Mouse (Mus musculus): ENCODE results near the gene Micall1.
A peak's percentile ranks its signal among the peaks of the same experiment; 100 is the strongest.

Micall1 gene

DNA sequence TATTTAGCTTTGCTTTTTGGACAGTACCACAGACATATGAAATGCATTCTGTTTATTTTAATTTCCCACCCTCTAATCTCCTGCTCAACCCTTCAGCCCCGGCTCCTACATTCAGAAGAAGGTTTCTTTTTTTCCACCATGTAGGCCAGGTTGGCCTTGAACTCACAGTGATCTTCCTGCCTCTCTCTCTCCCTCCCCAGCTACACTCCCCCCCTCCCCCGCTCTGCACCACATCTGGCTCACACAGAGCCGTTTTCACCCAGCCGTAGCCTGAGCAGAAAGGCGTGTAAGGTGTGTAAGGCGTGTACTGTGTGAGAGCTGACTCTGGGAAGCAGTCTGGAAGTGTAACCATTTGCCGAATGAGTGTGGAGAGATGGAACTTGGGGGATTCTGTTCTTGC, 20.6 kb downstream of the Micall1 start:
- DNase-seq (ENCODE audit: extremely low read depth, low read depth): no peak

DNA sequence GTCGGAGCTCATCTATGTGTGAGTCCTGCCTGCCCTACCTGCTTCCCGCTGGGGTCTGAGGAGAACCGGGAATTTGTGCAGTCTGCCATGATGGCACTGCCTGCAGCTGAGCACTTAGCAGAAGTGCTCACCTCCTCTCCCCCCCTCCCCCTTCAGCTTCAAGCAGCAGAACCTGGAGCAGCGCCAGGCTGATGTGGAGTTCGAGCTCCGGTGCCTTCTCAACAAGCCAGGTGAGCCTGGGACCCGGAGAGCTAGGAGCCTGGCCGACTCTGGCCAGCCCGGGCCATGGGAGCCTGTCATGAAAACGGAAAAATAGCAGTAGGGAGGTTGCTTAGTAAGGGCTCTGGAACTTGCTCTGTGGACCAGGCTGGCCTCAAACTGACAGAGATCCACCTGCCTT, 22.1 kb downstream of the Micall1 start:
- no peak for DNase-seq (ENCODE audit: extremely low read depth, low read depth)

DNA sequence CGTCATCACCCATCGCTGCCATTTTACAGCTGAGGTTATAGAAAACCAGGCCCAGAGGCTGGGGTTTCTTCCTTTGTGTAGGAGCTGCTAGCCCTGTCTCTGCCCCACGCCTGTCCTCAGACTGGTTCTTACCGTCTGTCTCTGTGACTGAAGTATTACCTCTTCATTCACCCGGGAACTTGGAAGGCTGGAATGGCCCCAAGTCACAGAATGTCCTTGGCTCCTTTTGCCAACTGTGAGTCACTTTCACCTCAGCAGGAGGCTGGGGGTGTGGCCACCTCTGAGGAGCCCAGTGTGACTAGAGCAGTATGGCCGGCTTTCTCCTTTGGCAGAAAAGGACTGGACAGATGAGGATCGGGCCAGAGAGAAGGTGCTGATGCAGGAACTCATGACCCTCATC, 22.7 kb downstream of the Micall1 start:
- no peak for DNase-seq (ENCODE audit: extremely low read depth, low read depth)

DNA sequence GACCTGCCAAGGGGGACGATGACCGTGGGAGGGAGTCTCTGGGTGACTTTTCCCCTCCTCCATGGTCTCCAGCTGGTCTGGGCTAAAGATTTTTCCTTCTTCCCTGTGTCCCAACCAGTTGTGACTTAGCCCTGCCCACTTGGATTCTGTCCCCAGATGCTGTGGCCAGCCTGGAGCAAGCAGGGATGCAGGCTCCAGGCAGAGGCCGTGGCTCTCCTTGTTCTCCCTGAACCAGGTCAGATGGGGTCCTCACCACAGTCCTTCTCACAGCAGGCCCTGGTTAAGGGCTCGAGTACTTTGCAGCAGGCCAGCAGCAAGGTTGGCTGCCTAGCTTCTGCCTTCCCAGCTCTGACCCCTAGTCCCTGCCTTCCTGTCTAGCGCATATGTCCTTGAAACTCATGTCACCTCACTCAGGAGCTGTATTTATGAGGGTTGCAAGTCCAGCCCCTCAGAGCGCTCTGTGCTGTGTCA, 24.5 kb downstream of the Micall1 start:
- DNase-seq (ENCODE audit: extremely low read depth, low read depth): no peak

DNA sequence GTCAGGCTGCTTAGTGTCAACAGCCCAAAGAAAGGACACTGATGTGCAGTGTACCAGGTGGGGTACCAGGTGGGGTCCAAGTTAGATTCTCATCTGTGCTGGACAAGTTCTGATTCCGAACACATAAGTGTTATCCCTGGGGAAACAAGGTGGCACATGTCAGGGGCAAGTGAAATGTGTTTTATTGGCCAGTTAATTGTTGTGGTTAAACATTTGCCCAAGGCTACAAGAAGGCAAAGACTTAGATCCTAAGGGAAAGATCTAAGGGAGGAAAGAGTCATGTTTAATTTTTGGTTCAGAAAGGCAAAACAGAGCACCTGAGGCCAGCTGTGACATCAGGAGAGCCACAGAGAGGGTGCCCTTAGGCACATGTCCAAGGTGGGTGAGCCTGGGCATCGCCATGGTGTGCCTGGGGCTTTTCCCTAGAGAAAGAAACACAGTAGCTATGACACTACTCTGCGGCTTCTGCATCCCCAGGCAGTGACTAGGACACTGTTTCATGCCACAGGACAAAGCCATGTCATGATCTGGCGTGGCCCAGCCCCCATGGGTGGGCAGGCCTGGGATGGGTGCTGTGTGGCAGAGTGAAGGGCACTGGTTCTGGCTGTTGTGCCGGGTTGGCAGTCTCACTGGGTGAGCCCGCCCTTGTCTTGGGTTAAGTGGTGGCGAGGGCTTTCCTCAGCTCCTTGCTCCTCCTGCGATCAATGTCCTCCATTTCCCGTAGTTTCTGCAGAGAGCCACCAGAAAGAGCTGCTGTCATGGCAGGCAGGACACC, 26.0 kb downstream of the Micall1 start:
- DNase-seq (ENCODE audit: extremely low read depth, low read depth): no peak

DNA sequence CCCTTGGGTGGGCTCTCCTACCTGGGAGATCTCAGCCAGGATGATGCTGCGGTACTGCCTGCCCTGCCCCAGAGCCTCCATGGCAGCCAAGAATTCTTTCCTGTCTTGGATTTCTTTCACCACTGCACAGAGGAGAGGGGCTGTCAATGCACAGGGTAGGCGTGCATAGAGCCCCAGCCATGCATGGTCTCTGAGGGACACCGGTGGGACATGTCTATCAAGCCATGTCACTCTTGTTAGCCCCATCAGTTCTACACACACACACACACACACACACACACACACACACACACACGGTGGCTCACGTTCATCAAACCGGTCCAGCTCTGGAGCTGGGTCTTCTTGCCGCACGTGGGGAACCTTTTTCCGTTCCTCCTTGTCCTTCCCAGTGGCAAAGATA, 26.6 kb downstream of the Micall1 start:
- DNase-seq (ENCODE audit: extremely low read depth, low read depth): no peak

DNA sequence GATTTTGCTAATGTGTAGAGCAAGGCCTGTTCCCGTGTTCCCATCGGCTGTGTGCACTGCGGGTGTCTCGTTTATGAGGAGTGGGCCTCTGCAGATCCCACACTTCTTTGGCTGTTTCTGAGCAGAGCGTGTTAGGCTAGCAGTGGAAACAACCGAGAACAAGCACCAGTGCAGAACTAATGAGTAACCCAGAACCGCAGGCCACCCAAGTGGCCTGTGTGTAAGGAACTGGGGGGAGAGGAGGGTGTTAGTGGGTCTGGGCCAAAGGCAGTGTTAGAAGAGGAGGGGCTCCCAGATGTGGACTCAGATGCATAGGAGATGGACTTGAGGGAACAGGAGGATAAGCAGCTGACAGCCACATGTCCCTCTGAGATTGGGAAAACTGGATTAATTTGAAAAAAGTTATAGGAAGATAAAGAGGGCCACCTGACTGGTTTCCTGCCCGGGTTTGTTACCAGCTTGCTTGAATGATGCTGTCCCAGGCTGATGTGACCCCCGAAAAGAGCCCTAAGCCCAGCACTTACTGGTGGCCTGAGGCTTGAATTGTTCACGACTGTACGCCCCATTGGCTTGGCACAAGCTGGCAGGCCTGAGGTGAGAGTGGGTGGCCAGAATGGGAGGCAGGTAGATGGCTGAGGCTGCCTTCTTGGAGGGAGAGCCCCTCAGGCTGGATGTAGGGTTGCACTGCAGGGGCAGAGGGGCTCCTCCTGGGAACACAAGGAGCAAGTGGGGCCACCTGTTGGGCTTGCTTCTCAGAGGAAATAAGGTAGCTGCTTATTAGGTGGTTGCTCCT, 27.3 kb downstream of the Micall1 start:
- DNase-seq (ENCODE audit: extremely low read depth, low read depth): no peak

DNA sequence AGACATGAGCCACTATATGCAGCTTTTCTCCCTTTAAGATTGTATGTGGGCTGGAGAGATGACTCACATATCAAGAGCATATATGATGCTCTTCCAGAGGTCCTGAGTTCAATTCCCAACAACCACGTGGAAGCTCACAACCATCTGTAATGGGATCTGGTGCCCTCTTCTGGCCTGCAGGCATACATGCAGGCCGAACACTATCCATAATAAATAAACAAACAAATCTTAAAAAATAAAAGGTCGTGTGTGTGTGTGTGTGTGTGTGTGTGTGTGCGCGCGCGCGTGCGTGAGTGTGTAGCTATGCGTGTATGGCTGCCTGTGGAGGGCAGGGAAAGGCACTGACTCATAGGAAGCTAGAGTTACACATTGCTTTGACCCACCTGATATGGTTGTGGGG, 30.9 kb downstream of the Micall1 start:
- DNase-seq (ENCODE audit: extremely low read depth, low read depth): no peak

DNA sequence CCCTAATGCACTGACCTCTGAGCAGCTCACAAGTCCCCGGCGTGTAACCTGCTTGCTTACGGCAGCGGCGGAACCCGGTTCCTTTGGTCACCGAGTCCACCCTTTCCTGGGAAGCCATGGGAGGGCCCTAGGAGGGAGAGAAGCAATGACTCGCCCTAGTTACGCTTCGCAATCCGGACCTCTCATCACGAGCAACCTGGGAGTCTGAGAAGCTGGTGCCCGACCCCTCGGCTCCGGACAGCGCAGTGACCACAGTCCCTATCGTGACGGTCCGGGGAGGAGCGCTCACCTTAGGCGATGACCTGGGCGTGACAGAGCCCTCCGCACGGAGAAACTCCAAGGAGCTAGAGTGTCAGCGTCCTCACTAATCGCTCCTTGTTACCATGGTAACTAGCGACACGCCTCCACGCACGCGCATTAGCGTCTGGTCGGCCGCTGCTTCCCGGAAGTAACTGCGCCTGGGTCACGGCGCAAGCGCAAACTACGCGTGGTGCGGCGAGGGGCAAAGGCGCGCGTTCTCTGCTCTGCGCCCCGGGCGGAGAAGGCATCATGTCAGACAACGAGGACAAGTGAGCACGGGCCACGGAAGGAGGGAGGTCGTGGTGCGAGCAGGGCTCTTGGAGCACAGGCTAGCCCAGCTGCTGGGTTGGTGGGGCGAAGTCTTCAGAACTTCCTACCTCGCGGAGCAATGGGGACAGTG, 32.3 kb downstream of the Micall1 start, which contains the start of the genes Polr2f and 1700088E04Rik:
TSS of gene Polr2f (plus strand) at position 144 of the 700 bp plus-strand sequence.
TSS of gene 1700088E04Rik (minus strand) at position 388 of the 700 bp plus-strand sequence.
- peak; percentile 77 for DNase-seq (ENCODE audit: extremely low read depth, low read depth)

DNA sequence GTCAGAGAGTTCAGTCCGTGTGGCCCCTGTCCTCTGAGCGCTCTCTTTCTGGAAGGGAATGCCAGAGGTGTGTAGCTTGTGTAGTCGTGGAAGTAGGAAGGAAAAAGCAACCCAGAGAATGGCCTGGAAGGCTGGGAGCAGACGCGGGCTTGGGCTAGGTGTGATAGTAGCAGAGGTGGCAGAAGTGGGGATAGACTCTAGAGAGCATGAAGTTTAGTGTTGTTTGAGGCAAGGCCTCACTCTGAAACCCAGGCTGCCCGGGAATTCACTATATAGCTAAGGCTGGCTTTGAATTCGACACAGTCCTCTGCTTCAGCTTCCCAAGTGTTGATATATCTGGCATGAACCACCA, 32.8 kb downstream of the Micall1 start:
- peak; percentile 13 for DNase-seq (ENCODE audit: extremely low read depth, low read depth)

DNA sequence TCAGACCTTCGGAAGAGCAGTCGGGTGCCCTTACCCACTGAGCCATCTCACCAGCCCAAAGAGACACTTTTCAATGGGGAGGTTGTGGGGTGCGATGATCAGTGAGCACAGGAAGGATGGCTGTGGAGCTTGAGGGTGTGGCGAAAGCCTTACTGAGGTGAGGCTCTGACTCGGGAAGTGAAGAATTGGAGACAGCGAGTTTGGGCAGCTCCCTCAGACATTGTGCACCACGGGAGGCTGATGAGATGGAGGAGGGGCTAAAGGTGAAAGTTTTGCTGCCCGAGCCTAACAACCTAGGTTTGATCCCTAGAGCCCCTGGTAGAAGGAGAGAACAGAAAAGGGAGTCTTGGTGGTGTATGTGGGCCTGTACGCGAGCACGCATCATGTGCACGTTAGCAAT, 34.6 kb downstream of the Micall1 start:
- no peak for DNase-seq (ENCODE audit: extremely low read depth, low read depth)

DNA sequence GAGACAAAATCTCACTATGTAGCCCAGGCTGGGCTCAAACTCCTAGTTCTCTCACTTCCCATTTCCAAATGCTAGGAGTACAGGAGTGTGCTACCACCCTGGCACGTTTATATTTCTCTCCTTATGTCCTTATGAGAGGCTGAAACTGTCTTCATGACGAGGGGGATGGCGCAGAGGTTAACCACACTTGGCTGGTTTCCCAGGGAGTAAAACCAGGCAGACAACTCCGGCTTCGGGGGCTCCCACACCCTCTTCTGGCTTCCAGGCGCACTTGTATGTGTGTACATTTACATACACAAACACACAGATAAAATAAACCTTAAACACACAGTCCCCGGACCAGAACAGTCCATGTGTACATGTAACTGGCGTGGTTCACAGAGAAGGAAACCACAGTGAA, 35.3 kb downstream of the Micall1 start:
- peak; percentile 15 for DNase-seq (ENCODE audit: extremely low read depth, low read depth)

DNA sequence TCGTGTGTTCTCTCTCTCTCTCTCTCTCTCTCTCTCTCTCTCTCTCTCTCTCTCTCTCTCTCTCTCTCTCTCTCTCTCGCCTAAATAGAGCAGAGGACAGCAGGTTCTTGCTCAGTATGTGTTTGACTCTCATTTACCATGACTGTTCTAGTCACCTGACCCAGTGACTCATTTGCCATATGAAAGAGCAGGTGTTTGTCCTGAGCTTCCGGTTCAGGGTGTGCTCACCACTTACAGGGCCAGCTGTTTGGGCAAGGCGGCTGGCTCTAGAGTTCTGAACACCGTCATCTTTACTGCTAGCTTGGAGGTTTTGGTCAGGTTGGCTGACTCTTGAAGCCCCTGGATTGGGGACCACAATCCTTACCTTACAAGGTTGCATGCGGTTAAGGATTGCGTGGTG, 36.8 kb downstream of the Micall1 start:
- no peak for DNase-seq (ENCODE audit: extremely low read depth, low read depth)

DNA sequence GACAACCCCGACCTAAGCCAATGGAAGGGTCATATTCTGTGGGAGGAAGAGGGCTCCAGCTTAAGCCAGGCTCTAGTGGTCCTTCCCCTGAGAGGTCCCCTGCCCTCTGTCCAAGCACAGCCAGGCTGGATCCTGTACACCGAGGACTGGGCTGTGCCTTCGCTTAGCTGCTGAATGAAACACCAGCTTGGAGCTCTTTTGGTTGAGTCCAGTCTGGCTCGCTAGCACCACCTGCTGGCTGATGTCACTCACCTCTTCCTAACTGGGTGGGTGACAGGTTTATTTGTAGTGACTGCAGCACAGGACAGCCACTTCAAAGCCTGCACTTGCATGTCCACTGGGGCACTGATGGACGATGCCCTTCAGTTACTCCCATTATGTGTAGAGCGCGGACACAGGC, 39.8 kb downstream of the Micall1 start:
- DNase-seq (ENCODE audit: extremely low read depth, low read depth): peak; percentile 35

DNA sequence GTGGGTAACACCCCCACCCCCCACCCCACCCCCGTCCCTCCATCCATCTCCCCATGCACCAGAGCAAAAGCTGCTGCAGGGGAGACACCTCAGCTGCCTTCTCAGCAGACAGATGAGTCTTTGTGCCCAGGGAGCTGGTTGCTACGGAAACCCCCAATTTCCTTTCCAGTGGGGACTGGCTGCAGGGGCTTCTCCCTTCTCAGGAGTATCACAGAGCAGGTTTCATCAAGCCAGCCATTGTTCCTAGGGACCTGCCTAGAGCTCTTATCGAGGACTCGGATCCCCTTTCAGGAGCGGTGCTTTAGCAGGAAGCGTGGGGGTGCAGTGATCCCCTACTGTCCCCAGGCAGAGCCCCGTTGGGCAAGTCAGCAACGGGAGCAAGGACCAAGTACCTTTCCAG, 43.2 kb downstream of the Micall1 start:
- DNase-seq (ENCODE audit: extremely low read depth, low read depth): no peak

DNA sequence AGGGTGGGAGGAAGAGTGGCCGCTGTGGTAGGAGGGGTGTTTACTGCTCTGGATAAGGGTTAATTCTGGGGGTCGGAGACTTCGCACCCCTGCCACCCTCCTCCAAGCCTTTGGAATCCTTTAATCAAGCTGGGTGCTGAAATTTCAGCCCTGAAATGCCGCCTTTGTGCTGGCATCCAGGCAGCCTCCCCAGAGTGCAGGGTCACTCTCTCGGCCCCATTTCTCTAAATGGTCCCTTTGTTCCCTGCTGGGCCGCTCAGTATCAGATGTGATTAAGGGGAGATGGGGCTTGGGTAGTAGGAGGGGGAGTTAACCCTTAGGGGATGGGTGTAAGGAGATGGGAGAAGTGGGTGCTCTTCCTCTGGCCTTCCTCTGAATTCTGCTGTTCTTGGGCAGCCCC, 44.0 kb downstream of the Micall1 start:
- DNase-seq (ENCODE audit: extremely low read depth, low read depth): no peak

DNA sequence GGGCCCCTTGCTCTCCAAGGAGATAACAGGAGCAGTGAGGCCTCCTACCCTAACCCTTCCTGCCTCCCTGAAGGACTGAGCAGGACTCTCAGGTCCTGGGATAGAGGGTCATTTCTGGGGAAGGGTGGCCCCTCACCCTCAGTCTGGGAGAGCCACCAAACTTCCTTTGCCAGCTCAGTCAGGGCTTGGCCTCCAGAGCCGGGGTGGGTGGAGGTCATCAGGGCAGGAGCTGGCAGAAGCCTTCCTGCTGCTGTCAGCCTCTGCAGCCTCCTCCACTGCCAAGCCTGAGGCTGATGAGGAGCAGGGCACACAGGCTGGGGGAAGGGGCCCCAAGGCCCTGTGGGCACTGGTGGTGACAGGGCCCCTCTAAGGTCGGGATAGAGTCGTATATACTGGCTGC, 46.9 kb downstream of the Micall1 start:
- DNase-seq (ENCODE audit: extremely low read depth, low read depth): no peak

DNA sequence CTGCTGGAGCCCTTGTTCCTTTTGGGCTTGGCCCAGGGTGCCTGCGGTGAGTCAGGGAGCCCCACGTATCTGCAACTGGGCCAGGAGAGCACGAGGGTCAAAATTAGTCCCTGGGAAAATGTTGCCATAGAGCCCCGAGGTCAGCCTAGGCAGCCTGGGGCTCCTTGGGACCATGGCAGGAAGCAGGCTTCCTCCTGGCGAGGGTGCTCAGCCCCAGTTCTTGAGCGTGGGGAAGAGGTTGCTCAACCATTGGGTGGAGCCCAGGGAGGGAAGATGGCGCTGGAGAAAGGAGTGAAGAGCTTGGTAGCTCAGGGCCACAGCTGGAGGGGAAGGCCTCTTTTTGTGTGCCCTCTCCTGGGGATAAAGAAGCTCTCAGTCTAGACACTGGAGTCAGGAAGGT, 53.6 kb downstream of the Micall1 start:
- no peak for DNase-seq (ENCODE audit: extremely low read depth, low read depth)

DNA sequence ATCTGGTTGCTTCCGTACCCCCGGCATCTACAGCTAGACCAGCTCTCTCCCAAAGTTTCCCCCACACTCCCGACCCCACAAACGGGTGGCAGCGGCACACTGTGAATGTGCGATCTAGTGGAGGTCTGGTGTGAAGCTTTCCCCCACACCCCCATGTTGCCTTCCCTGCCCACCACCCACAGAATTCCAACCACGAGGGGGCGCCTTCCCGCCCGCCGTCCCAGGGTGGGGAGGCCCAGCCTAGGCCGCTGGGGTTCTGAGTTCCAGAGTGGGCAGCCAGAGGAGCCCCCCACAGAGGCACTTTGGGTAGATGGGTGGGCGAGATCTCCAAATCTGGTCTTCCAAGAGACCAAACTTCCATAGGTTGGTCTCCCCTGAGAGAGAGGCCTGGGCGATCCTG, 54.1 kb downstream of the Micall1 start:
- DNase-seq (ENCODE audit: extremely low read depth, low read depth): no peak

DNA sequence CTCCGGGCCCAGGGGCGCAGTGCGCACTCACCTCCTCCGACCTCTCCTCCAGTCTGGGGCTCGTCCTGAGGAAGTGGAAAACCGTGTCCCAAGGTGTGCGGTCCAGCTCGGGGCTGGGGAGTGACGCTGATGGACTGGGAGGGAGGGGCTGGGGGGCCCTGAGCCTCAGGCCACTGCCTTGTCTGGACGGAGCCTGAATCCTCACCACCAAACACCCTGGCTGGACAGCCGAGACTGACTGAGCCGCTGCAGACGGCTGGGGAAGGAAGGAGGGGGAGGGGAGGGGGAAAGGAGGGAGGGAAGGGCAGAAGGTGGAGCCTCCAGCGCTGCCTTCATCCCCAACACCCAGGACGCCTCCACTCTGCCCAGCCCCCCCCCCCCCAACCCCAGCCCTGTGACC, 55.6 kb downstream of the Micall1 start:
- no peak for DNase-seq (ENCODE audit: extremely low read depth, low read depth)

DNA sequence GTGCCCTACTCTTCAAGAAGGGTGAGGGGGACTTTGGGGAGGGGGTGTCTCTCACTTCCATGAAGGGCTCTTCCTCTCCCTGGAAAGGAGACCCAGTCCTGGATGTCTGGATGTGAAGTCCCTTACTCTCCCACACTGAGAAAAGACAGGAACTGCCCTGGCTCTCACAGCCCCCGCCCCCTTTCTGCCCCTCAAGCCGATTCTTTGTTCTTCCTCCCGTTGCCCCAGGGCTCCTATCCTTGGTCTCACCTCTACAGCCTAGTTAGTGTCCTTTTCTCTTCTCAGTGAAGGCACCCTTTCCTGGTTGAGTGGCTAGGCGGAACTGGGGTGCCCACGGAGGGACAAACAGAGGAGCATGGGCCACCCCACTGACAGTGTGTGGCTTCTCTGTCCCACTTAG, 56.4 kb downstream of the Micall1 start, which contains the start of gene Sox10:
TSS of gene Sox10 (minus strand) at position 101 of the 400 bp plus-strand sequence.
- no peak for DNase-seq (ENCODE audit: extremely low read depth, low read depth)

DNA sequence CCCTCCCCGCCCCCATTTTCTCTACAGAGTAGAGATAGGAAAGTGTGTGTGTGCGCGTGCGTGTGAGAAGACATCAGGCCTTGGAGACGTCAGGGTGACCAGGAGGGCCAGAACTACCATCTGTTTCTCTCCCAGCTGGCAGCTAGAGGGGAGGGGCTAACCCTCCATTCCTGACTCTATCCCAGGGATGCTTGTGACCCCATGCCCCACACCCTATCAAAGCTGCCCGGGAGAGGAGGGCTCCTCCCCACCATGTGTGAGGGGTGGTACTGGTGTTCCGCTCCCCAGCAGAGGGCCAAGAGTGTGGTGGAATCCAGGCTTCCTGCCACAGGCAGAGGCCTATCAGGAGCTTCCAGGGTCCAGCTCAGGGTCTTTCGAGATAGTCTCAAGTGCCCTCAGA, 58.0 kb downstream of the Micall1 start:
- DNase-seq (ENCODE audit: extremely low read depth, low read depth): no peak
